Mouse (Mus musculus): ENCODE results near the gene Fam229a.

DNA sequence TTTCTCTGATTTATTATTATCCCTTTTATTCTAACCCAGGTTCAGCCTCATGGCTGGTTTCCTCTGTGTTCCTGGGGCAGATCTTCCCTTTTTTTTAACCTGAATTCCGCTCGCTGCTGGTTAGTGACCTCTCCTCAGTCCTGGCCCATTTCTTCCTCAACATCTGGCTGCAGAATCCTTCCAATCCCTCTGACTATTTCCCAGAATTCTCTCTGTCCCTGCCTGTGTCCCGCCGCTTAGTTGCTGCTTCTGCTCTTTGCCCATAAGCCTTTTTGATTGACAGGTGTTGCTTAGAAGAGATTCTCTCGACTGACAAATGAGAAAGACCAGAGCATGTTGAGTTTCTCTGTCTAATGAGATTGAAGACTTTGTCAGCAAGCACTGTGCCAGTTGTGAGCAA is 34.9 kb upstream of the Fam229a start:
- TF ChIP-seq CTCF (IDR thresholded peaks at IDR 0.05; ENCODE audit: low read depth), result no peak
- TF ChIP-seq EP300 (optimal IDR thresholded peaks at IDR 0.05), result no peak
